Comparison of ENCODE assay signal across 7 mouse cellular contexts in genomic region chr7:142094301-142095143, GRCm38 (mm10). TPM values are rescaled to one million over a fixed set of nuclear protein-coding genes. Genes with fewer than 3 reads are reported as not detected.
A peak's percentile ranks its signal among the peaks of the same experiment; 100 is the strongest.
DNase-seq lines count a peak whose midpoint lies in the region; ATAC-seq and TF ChIP-seq lines count a peak whose summit lies in the region.

No protein-coding gene starts in this region.

- WGBS in heart, embryonic 10.5 days = 2% methylated on average over 89 of the region's 89 CpGs
- under 1% methylated on average over 60 of the region's 89 CpGs for WGBS in lung, postnatal 0 days

- peak overlapping the region; percentile 93 for H3K4me2 ChIP-seq in lung, postnatal 0 days (replicated peaks; ENCODE audit: low read depth, low read length)

- peaks cover 96% of the 10 kb centered on the region for H3K27me3 ChIP-seq in heart, embryonic 10.5 days (ENCODE audit: insufficient read depth, poor library complexity, severe bottlenecking)
- H3K27me3 ChIP-seq in lung, postnatal 0 days (replicated peaks; ENCODE audit: insufficient read depth, low read length) = peaks cover 36% of the 10 kb centered on the region

- H3K9ac ChIP-seq in lung, postnatal 0 days (replicated peaks; ENCODE audit: low read depth) = peak overlapping the region; percentile 91

- TF ChIP-seq CTCF in lung, postnatal 0 days (IDR thresholded peaks at IDR 0.05) = no peak

- H3K4me1 ChIP-seq in heart, embryonic 10.5 days = peaks cover 59% of the 10 kb centered on the region
- no peaks in the 10 kb centered on the region for H3K4me1 ChIP-seq in lung, postnatal 0 days (ENCODE audit: insufficient read depth, low read depth, low read length)

- peak; percentile 21 for DNase-seq in urinary bladder, postnatal 14 days (ENCODE audit: low spot score)
- DNase-seq in urinary bladder, postnatal 10 days (ENCODE audit: low spot score) = no peak
- DNase-seq in cerebellum, adult 9-10 months = peak; percentile 82
- DNase-seq in heart, embryonic 10.5 days (ENCODE audit: low spot score) = no peak
- peak; percentile 60 to 74 for DNase-seq in layer of hippocampus, adult 18-20 months (ENCODE audit: low spot score in 2 of 2)
- DNase-seq in lung, postnatal 0 days (ENCODE audit: low spot score) = peak; percentile 39
- peak; percentile 70 to 74 for DNase-seq in right cerebral cortex, postnatal 36 days (ENCODE audit: low spot score in 2 of 2)

- TF ChIP-seq EP300 in lung, postnatal 0 days (IDR thresholded peaks at IDR 0.05) = no peak

- H3K9me3 ChIP-seq in heart, embryonic 10.5 days = no peaks in the 10 kb centered on the region
- H3K9me3 ChIP-seq in lung, postnatal 0 days (ENCODE audit: low read length) = no peaks in the 10 kb centered on the region

- no peaks in the 10 kb centered on the region for H3K36me3 ChIP-seq in heart, embryonic 10.5 days
- H3K36me3 ChIP-seq in lung, postnatal 0 days (ENCODE audit: insufficient read depth, low read length) = no peaks in the 10 kb centered on the region

- peak overlapping the region; percentile 88 for H3K4me3 ChIP-seq in heart, embryonic 10.5 days
- H3K4me3 ChIP-seq in lung, postnatal 0 days (ENCODE audit: low read depth, low read length) = peak overlapping the region; percentile 74

- no peak for ATAC-seq in lung, postnatal 0 days

- peak overlapping the region; percentile 92 for H3K27ac ChIP-seq in heart, embryonic 10.5 days
- peak overlapping the region; percentile 51; the same call in 1 of the 2 replicates for H3K27ac ChIP-seq in lung, postnatal 0 days (ENCODE audit: low read length)

RNA-seq across cellular contexts. Expression of gene Dusp8, which starts 1.1 kb away (rescaled TPM):
- 5.3 and 9.0 TPM in 2 replicates for polyA plus RNA-seq in heart, embryonic 10.5 days (2016; fragmentation: Nextera tagmentation; extraction: Ambion mirVana)
- total RNA-seq in layer of hippocampus, adult 18-20 months (2021) = 100 to 1,000 TPM; 130 to 133 TPM
- 5.5 and 6.0 TPM in 2 replicates for polyA plus RNA-seq in lung, postnatal 0 days (2015; fragmentation: Nextera tagmentation; extraction: Ambion mirVana)

RNA-seq across cellular contexts. Expression of gene Gm45618, which starts 26.0 kb away (rescaled TPM):
- polyA plus RNA-seq in heart, embryonic 10.5 days (2016; fragmentation: Nextera tagmentation; extraction: Ambion mirVana) = not detected in 2 replicates
- total RNA-seq in layer of hippocampus, adult 18-20 months (2021) = not detected
- not detected in 2 replicates for polyA plus RNA-seq in lung, postnatal 0 days (2015; fragmentation: Nextera tagmentation; extraction: Ambion mirVana)

RNA-seq across cellular contexts. Expression of gene Mob2, which starts 33.7 kb away (rescaled TPM):
- 52.4 and 54.9 TPM in 2 replicates for polyA plus RNA-seq in heart, embryonic 10.5 days (2016; fragmentation: Nextera tagmentation; extraction: Ambion mirVana)
- total RNA-seq in layer of hippocampus, adult 18-20 months (2021) = 10 to 100 TPM; 29.0 to 32.0 TPM
- 85.9 and 104 TPM in 2 replicates for polyA plus RNA-seq in lung, postnatal 0 days (2015; fragmentation: Nextera tagmentation; extraction: Ambion mirVana)

RNA-seq across cellular contexts. Expression of gene Gm39115, which starts 41.3 kb away (rescaled TPM):
- polyA plus RNA-seq in heart, embryonic 10.5 days (2016; fragmentation: Nextera tagmentation; extraction: Ambion mirVana) = not detected in 2 replicates
- not detected for total RNA-seq in layer of hippocampus, adult 18-20 months (2021)
- not detected in 2 replicates for polyA plus RNA-seq in lung, postnatal 0 days (2015; fragmentation: Nextera tagmentation; extraction: Ambion mirVana)

RNA-seq across cellular contexts. Expression of gene Gm45337, which starts 49.9 kb away (rescaled TPM):
- polyA plus RNA-seq in heart, embryonic 10.5 days (2016; fragmentation: Nextera tagmentation; extraction: Ambion mirVana) = not detected in 2 replicates
- not detected for total RNA-seq in layer of hippocampus, adult 18-20 months (2021)
- polyA plus RNA-seq in lung, postnatal 0 days (2015; fragmentation: Nextera tagmentation; extraction: Ambion mirVana) = not detected in 2 replicates

Comparison
In these comparisons a context has a peak if more than half of its experiments do, and no peak if none do; other contexts are left out.
1. DNase-seq: peak in urinary bladder, postnatal 14 days (single experiment), cerebellum, adult 9-10 months (single experiment), layer of hippocampus, adult 18-20 months (2 of 2), lung, postnatal 0 days (single experiment) and right cerebral cortex, postnatal 36 days (2 of 2); none in urinary bladder, postnatal 10 days (single experiment) and heart, embryonic 10.5 days (single experiment).